Mouse (Mus musculus) kidney, adult 2 months (tissue): ENCODE results near the gene Lrfn5.

Source experiments
- CTCF ChIP-seq: fragments of 200-500 bp; conservative IDR thresholded peaks from 2 replicates; pipeline ENCODE4 v1.5.1; 2011; ENCODE audit warnings: low read depth, mild to moderate bottlenecking, control low read depth, low read length, moderate library complexity, mixed read lengths; ENCODE audit not compliant: insufficient read depth, insufficient read length
- POLR2A ChIP-seq: fragments of 200-500 bp; IDR thresholded peaks from one replicate; pipeline ENCODE4 v1.6.1; 2011; ENCODE audit warnings: low read depth, low read length, control low read depth

- no peak for TF ChIP-seq POLR2A
- TF ChIP-seq CTCF, result no peak
These were observed 319.8 kb downstream of the Lrfn5 start for GRCm38 (mm10) chr12:61842599-61843291.
